In genomic region chr16:4469599-4470352, GRCm38 (mm10) we compare ENCODE assay signal across 10 mouse cellular contexts. TPM values are rescaled to one million over a fixed set of nuclear protein-coding genes. Genes with fewer than 3 reads are reported as not detected.
DNase-seq lines count a peak whose midpoint lies in the region; ATAC-seq and TF ChIP-seq lines count a peak whose summit lies in the region.
"Had no signal": no experiment of that assay in that cellular context is flagged by ENCODE, and none has a peak within 500 bp of the region (broad histone marks: within the 10 kb centered on the region; RNA-seq: fewer than 3 reads in every experiment).

No protein-coding gene starts in this region.

- H3K4me3 ChIP-seq in forebrain, embryonic 16.5 days (replicated peaks; ENCODE audit: low read length) = no peak overlapping the region
- H3K4me3 ChIP-seq in thymus, adult 2 months (ENCODE audit: control insufficient read depth, insufficient read depth, low read length) = no peak overlapping the region
- H3K4me3 ChIP-seq: limb, embryonic 15.5 days had no signal

- ATAC-seq in CD4-positive, CD25-positive, alpha-beta regulatory T cell, adult 4 months = peak; percentile 73
- no peak for ATAC-seq in forebrain, embryonic 16.5 days

- 0 out of 2 replicates have a peak, but pooled peaks cover 6% of the 10 kb centered on the region for H3K4me1 ChIP-seq in forebrain, embryonic 16.5 days (replicated peaks; ENCODE audit: control insufficient read depth, insufficient read depth, low read length)
- H3K4me1 ChIP-seq in thymus, adult 2 months (replicated peaks; ENCODE audit: control insufficient read depth, insufficient read depth, low read length) = peaks cover 5% of the 10 kb centered on the region; the same call in 1 of the 2 replicates

- no peak for TF ChIP-seq POLR2A in thymus, adult 2 months (IDR thresholded peaks at IDR 0.05; ENCODE audit: control insufficient read depth, extremely low read depth, insufficient read depth, low read length, poor library complexity)

- H3K9ac ChIP-seq in forebrain, embryonic 16.5 days (replicated peaks; ENCODE audit: low read depth, low read length) = no peak overlapping the region
- H3K9ac ChIP-seq: limb, embryonic 15.5 days had no signal

- intact Hi-C loops in left cerebral cortex, postnatal 10 days (cut with DNase I) = loop anchor here (5.0 kb wide), 2 partner anchors 52 to 152 kb away; no protein-coding TSS in a partner anchor

- no peak overlapping the region for H3K4me2 ChIP-seq in forebrain, embryonic 16.5 days (ENCODE audit: low read length)
- H3K4me2 ChIP-seq: heart, embryonic 11.5 days; limb, embryonic 15.5 days had no signal

- H3K36me3 ChIP-seq in forebrain, embryonic 16.5 days (ENCODE audit: control insufficient read depth, insufficient read depth) = no peaks in the 10 kb centered on the region
- no peaks in the 10 kb centered on the region for H3K36me3 ChIP-seq in thymus, adult 2 months (ENCODE audit: control insufficient read depth, insufficient read depth, low read length)
- H3K36me3 ChIP-seq: limb, embryonic 15.5 days had no signal

- no peak overlapping the region for H3K27ac ChIP-seq in forebrain, embryonic 16.5 days (ENCODE audit: low read length)
- no peak overlapping the region for H3K27ac ChIP-seq in thymus, adult 2 months (ENCODE audit: control insufficient read depth, insufficient read depth, low read length)
- H3K27ac ChIP-seq: limb, embryonic 15.5 days had no signal

- no peaks in the 10 kb centered on the region for H3K27me3 ChIP-seq in forebrain, embryonic 16.5 days (replicated peaks; ENCODE audit: control insufficient read depth, insufficient read depth, low read length)
- H3K27me3 ChIP-seq in thymus, adult 2 months (ENCODE audit: control insufficient read depth, insufficient read depth, low read length) = no peaks in the 10 kb centered on the region
- H3K27me3 ChIP-seq: limb, embryonic 15.5 days had no signal

- TF ChIP-seq CTCF in thymus, adult 2 months (IDR thresholded peaks at IDR 0.05; ENCODE audit: borderline replicate concordance, control insufficient read depth, extremely low read depth, insufficient read depth, low read length, poor library complexity) = no peak

- H3K9me3 ChIP-seq in forebrain, embryonic 16.5 days (ENCODE audit: control insufficient read depth, low read length) = no peaks in the 10 kb centered on the region
- H3K9me3 ChIP-seq: limb, embryonic 15.5 days had no signal

- 72% methylated on average over 10 of the region's 10 CpGs for WGBS in forebrain, embryonic 16.5 days
- 49% methylated on average over 10 of the region's 10 CpGs for WGBS in thymus, adult 2 months

- DNase-seq in left cerebral cortex, adult 18-20 months (ENCODE audit: low spot score in 2 of 2) = peak; percentile 63 to 74
- DNase-seq in left cerebral cortex, postnatal 10 days (ENCODE audit: extremely low spot score in 1 of 2, low spot score in 2 of 2) = no peak
- DNase-seq in ZHBTc4 (ENCODE audit: low read depth, low spot score) = peak; percentile 46
- peak; percentile 45 to 71 for DNase-seq in kidney, postnatal 25 days
- DNase-seq in thymus, adult 2 months = no peak
- DNase-seq in cerebellum, adult 8-10 months = no peak

RNA-seq across cellular contexts. Expression of gene Adcy9, which starts 49.5 kb away (rescaled TPM):
- total RNA-seq in left cerebral cortex, adult 18-20 months (2021) = 10 to 100 TPM; 67.3 to 74.0 TPM
- total RNA-seq in left cerebral cortex, postnatal 10 days (2021) = 10 to 100 TPM; 30.8 to 35.9 TPM
- under 1 TPM; 0.52 to 0.70 TPM for polyA plus RNA-seq in CD4-positive, CD25-positive, alpha-beta regulatory T cell, adult 4 months (2017; shearing (Covaris generic))
- 2.5 and 2.8 TPM in 2 replicates for polyA plus RNA-seq in forebrain, embryonic 16.5 days (2015; fragmentation: Nextera tagmentation; extraction: Ambion mirVana)
- polyA plus RNA-seq in thymus, adult 2 months (2012; rRNA removed) = 6.4 and 7.6 TPM in 2 replicates

Comparison
In these comparisons a context has a peak if more than half of its experiments do, and no peak if none do; other contexts are left out.
1. DNase-seq: peak in left cerebral cortex, adult 18-20 months (2 of 2), ZHBTc4 (single experiment) and kidney, postnatal 25 days (2 of 2); none in left cerebral cortex, postnatal 10 days (0 of 2), thymus, adult 2 months (single experiment) and cerebellum, adult 8-10 months (single experiment).